Mouse (Mus musculus) forebrain, postnatal 0 days (tissue): ENCODE measurements around the gene Ccnt2. TPM values are rescaled to one million over a fixed set of nuclear protein-coding genes. Genes with fewer than 3 reads are reported as not detected.
A peak's percentile ranks its signal among the peaks of the same experiment; 100 is the strongest.
"Not testable (repeated sequence)": the region's sequence is repeated elsewhere in the genome, so short reads cannot be mapped to it uniquely, and the experiment has no call there.

Experiments
- ATAC-seq: fragments of 200-750 bp; cut with Nextera tagmentation; 2 replicates; pipeline ENCODE4 v1.8.0; 2017; ENCODE audit warnings: mild to moderate bottlenecking, moderate library complexity
- DNase-seq: peaks from one replicate; pipeline ENCODE4 v3.0.0-alpha.2; 2015
- H3K27ac ChIP-seq: fragments of 300-500 bp; sonication (generic); 2 replicates; pipeline ENCODE4 v1.5.1; 2014; ENCODE audit warnings: low read depth, mild to moderate bottlenecking, antibody characterized with exemption, low read length, moderate library complexity, mixed read lengths
- H3K27me3 ChIP-seq: fragments of 300-500 bp; sonication (generic); 2 replicates; pipeline ENCODE4 v1.6.1; 2014; ENCODE audit warnings: mild to moderate bottlenecking, low read length, mixed read lengths; ENCODE audit not compliant: insufficient read depth
- H3K36me3 ChIP-seq: fragments of 300-500 bp; sonication (generic); 2 replicates; pipeline ENCODE4 v1.6.1; 2014; ENCODE audit warnings: mild to moderate bottlenecking, moderate library complexity; ENCODE audit not compliant: insufficient read depth
- H3K4me1 ChIP-seq: fragments of 300-500 bp; sonication (generic); 2 replicates; pipeline ENCODE4 v1.6.1; 2014; ENCODE audit warnings: antibody characterized with exemption; ENCODE audit not compliant: insufficient read depth
- H3K4me2 ChIP-seq: fragments of 300-500 bp; sonication (generic); 2 replicates; pipeline ENCODE4 v1.6.1; 2014; ENCODE audit warnings: low read depth, mild to moderate bottlenecking, moderate library complexity
- H3K4me3 ChIP-seq: fragments of 300-500 bp; sonication (generic); 2 replicates; pipeline ENCODE4 v1.5.1; 2014; ENCODE audit warnings: low read depth, low read length, mixed read lengths
- H3K9ac ChIP-seq: fragments of 300-500 bp; sonication (generic); 2 replicates; pipeline ENCODE4 v1.6.1; 2014; ENCODE audit warnings: mild to moderate bottlenecking
- H3K9me3 ChIP-seq: fragments of 300-500 bp; sonication (generic); 2 replicates; pipeline ENCODE4 v1.6.1; 2016; ENCODE audit warnings: low read length
- CTCF ChIP-seq: sonication (generic); IDR thresholded peaks from 2 replicates; pipeline ENCODE4 v1.5.1; 2016; ENCODE audit warnings: antibody characterized with exemption, control low read depth, low read depth
- WGBS: fragments of 180-500 bp; shearing (Covaris S2); extraction: QIAGEN DNeasy Blood & Tissue Kit; methylation state at CpG from one replicate; pipeline ENCODE4 v1.1.7; 2014; 5-methylcytosine and 5-hydroxymethylcytosine counted together
- polyA plus RNA-seq: library from polyadenylated mRNA; unstranded; fragments of >200 nt; fragmentation: Nextera tagmentation; extraction: Ambion mirVana; gene quantifications from 2 replicates; pipeline ENCODE4 v1.2.1, GENCODE M21; 2015
- total RNA-seq: library from RNA; depleted of rRNA; stranded (reverse); fragments of >200 nt; gene quantifications from 2 replicates; pipeline ENCODE4 v1.2.3, GENCODE M21; 2014

The Ccnt2 gene
- total and polyA plus RNA-seq, 2 experiments from 2014 or later = 23.2 to 51.5 TPM

GRCm38 (mm10) chr1:127755806-127756205 lies 18.2 kb upstream of the Ccnt2 start:
- Histone ChIP-seq H3K4me2 (no peak overlapping the region), H3K27ac (no peak overlapping the region), H3K36me3 (no peaks in the 10 kb centered on the region), H3K4me3 (no peak overlapping the region), H3K4me1 (no peaks in the 10 kb centered on the region), H3K27me3 (no peaks in the 10 kb centered on the region), H3K9me3 (no peaks in the 10 kb centered on the region), H3K9ac (no peak overlapping the region)
- no peak for DNase-seq
- 78% methylated on average over 4 of the region's 4 CpGs for whole genome bisulfite sequencing
- no peak for ATAC-seq
- TF ChIP-seq CTCF = no peak

GRCm38 (mm10) chr1:127756331-127757163 lies 17.4 kb upstream of the Ccnt2 start:
- ATAC-seq = no peak
- 74% methylated on average over 5 of the region's 5 CpGs for WGBS
- Histone ChIP-seq H3K4me3 (no peak overlapping the region), H3K4me2 (no peak overlapping the region), H3K9ac (no peak overlapping the region), H3K4me1 (no peaks in the 10 kb centered on the region), H3K27ac (no peak overlapping the region), H3K36me3 (no peaks in the 10 kb centered on the region), H3K9me3 (no peaks in the 10 kb centered on the region), H3K27me3 (no peaks in the 10 kb centered on the region)
- DNase-seq = no peak
- no peak for TF ChIP-seq CTCF

- not testable (repeated sequence) for H3K9ac ChIP-seq, H3K27me3 ChIP-seq, DNase-seq, H3K9me3 ChIP-seq, H3K4me1 ChIP-seq, H3K4me3 ChIP-seq, H3K4me2 ChIP-seq, ATAC-seq, H3K36me3 ChIP-seq, H3K27ac ChIP-seq
- WGBS = 95% methylated on average over 3 of the region's 3 CpGs
Measured at GRCm38 (mm10) chr1:127757164-127757545, 16.8 kb upstream of the Ccnt2 start.

- peak; percentile 66 for TF ChIP-seq CTCF
- H3K9ac ChIP-seq = no peak overlapping the region
- H3K4me2 ChIP-seq = no peak overlapping the region
- no peak overlapping the region for H3K27ac ChIP-seq
- H3K9me3 ChIP-seq = no peaks in the 10 kb centered on the region
- no peaks in the 10 kb centered on the region for H3K36me3 ChIP-seq
- 66% methylated on average over 2 of the region's 2 CpGs for WGBS
- no peaks in the 10 kb centered on the region for H3K27me3 ChIP-seq
- peak; percentile 54 for DNase-seq
- no peak overlapping the region for H3K4me3 ChIP-seq
- no peak for ATAC-seq
- no peaks in the 10 kb centered on the region for H3K4me1 ChIP-seq
Measured at GRCm38 (mm10) chr1:127765468-127765867, 8.5 kb upstream of the Ccnt2 start.

- Histone ChIP-seq H3K36me3 (no peaks in the 10 kb centered on the region), H3K27ac (no peak overlapping the region), H3K9me3 (no peaks in the 10 kb centered on the region), H3K4me1 (no peaks in the 10 kb centered on the region), H3K9ac (no peak overlapping the region), H3K27me3 (no peaks in the 10 kb centered on the region), H3K4me2 (no peak overlapping the region), H3K4me3 (no peak overlapping the region)
- 92% methylated on average over 2 of the region's 2 CpGs for WGBS
- TF ChIP-seq CTCF = no peak
- no peak for DNase-seq
- ATAC-seq = no peak
Measured at GRCm38 (mm10) chr1:127766741-127767140, 7.2 kb upstream of the Ccnt2 start.

GRCm38 (mm10) chr1:127773198-127773802 lies 664 bp upstream of the Ccnt2 start:
- peak overlapping the region; percentile 65 for H3K4me2 ChIP-seq
- no peaks in the 10 kb centered on the region for H3K36me3 ChIP-seq
- TF ChIP-seq CTCF = no peak
- H3K27ac ChIP-seq = peak overlapping the region; percentile 92
- DNase-seq = no peak
- ATAC-seq = peak; percentile 26
- H3K9me3 ChIP-seq = no peaks in the 10 kb centered on the region
- H3K4me3 ChIP-seq = peak overlapping the region; percentile 74
- 1% methylated on average over 14 of the region's 14 CpGs for WGBS
- no peaks in the 10 kb centered on the region for H3K27me3 ChIP-seq
- H3K9ac ChIP-seq = peak overlapping the region; percentile 91
- H3K4me1 ChIP-seq = 0 out of 2 replicates have a peak, but pooled peaks cover 14% of the 10 kb centered on the region

GRCm38 (mm10) chr1:127774501-127774880 lies 527 bp downstream of the Ccnt2 start:
- H3K27ac ChIP-seq = peak overlapping the region; percentile 92
- ATAC-seq (peak; percentile 53), DNase-seq (no peak)
- H3K27me3 ChIP-seq = no peaks in the 10 kb centered on the region
- peak overlapping the region; percentile 74 for H3K4me2 ChIP-seq
- WGBS = 1% methylated on average over 31 of the region's 31 CpGs
- H3K9me3 ChIP-seq = no peaks in the 10 kb centered on the region
- peak overlapping the region; percentile 74 for H3K4me3 ChIP-seq
- no peaks in the 10 kb centered on the region for H3K36me3 ChIP-seq
- H3K9ac ChIP-seq = peak overlapping the region; percentile 91
- 0 out of 2 replicates have a peak, but pooled peaks cover 14% of the 10 kb centered on the region for H3K4me1 ChIP-seq
- no peak for TF ChIP-seq CTCF
